Mouse (Mus musculus) liver, postnatal 0 days (tissue): ENCODE measurements around the gene Fut11. TPM values are rescaled to one million over a fixed set of nuclear protein-coding genes. Genes with fewer than 3 reads are reported as not detected.

Source experiments
- ATAC-seq: fragments of 200-750 bp; cut with Nextera tagmentation; 2 replicates; pipeline ENCODE4 v1.8.0; 2017; ENCODE audit warnings: mild to moderate bottlenecking, moderate library complexity
- DNase-seq: peaks from one replicate; pipeline ENCODE4 v3.0.0-alpha.2; 2016
- H3K27ac ChIP-seq: fragments of 300-500 bp; sonication (generic); 2 replicates; pipeline ENCODE4 v1.5.1; 2014; ENCODE audit warnings: antibody characterized with exemption, moderate library complexity, mild to moderate bottlenecking, low read depth
- H3K27me3 ChIP-seq: fragments of 300-500 bp; sonication (generic); 2 replicates; pipeline ENCODE4 v1.6.1; 2014; ENCODE audit warnings: low read length, control low read depth, mixed read lengths; ENCODE audit not compliant: insufficient read depth
- H3K36me3 ChIP-seq: fragments of 300-500 bp; sonication (generic); replicated peaks from 2 replicates; pipeline ENCODE4 v1.6.1; 2014; ENCODE audit warnings: mild to moderate bottlenecking, control low read depth, low read length, moderate library complexity, mixed read lengths; ENCODE audit not compliant: insufficient read depth
- H3K4me1 ChIP-seq: fragments of 300-500 bp; sonication (generic); 2 replicates; pipeline ENCODE4 v1.6.1; 2014; ENCODE audit warnings: antibody characterized with exemption, mild to moderate bottlenecking, control low read depth; ENCODE audit not compliant: insufficient read depth
- H3K4me2 ChIP-seq: fragments of 300-500 bp; sonication (generic); 2 replicates; pipeline ENCODE4 v1.6.1; 2014; ENCODE audit warnings: low read depth, mild to moderate bottlenecking, low read length, moderate library complexity, mixed read lengths
- H3K4me3 ChIP-seq: fragments of 300-500 bp; sonication (generic); 2 replicates; pipeline ENCODE4 v1.5.1; 2014; ENCODE audit warnings: low read depth, low read length
- H3K9ac ChIP-seq: fragments of 300-500 bp; sonication (generic); replicated peaks from 2 replicates; pipeline ENCODE4 v1.6.1; 2014; ENCODE audit warnings: mild to moderate bottlenecking, moderate library complexity
- H3K9me3 ChIP-seq: fragments of 300-500 bp; sonication (generic); 2 replicates; pipeline ENCODE4 v1.6.1; 2016; ENCODE audit warnings: mild to moderate bottlenecking, control low read depth, low read length, mixed read lengths
- CTCF ChIP-seq: sonication (generic); IDR thresholded peaks from 2 replicates; pipeline ENCODE4 v1.5.1; 2016; ENCODE audit warnings: antibody characterized with exemption, low read depth
- EP300 ChIP-seq: IDR thresholded peaks from 2 replicates; pipeline ENCODE4 v1.6.1; 2016; ENCODE audit warnings: antibody characterized with exemption, low read depth, mild to moderate bottlenecking
- WGBS: fragments of 180-500 bp; shearing (Covaris S2); extraction: QIAGEN DNeasy Blood & Tissue Kit; methylation state at CpG from one replicate; pipeline ENCODE4 v1.1.7; 2014; ENCODE audit not compliant: insufficient replicate concordance; 5-methylcytosine and 5-hydroxymethylcytosine counted together
- microRNA-seq: library from miRNA; unstranded; fragments of <30 nt; microRNA quantifications from one replicate; pipeline ENCODE4, GENCODE M21; 2016
- polyA plus RNA-seq: library from polyadenylated mRNA; unstranded; fragments of >200 nt; fragmentation: Nextera tagmentation; extraction: Ambion mirVana; gene quantifications from 2 replicates; pipeline ENCODE4 v1.2.1, GENCODE M21; 2015

The Fut11 gene
- polyA plus RNA-seq, 1 experiment from 2014 or later = 5.1 TPM

DNA sequence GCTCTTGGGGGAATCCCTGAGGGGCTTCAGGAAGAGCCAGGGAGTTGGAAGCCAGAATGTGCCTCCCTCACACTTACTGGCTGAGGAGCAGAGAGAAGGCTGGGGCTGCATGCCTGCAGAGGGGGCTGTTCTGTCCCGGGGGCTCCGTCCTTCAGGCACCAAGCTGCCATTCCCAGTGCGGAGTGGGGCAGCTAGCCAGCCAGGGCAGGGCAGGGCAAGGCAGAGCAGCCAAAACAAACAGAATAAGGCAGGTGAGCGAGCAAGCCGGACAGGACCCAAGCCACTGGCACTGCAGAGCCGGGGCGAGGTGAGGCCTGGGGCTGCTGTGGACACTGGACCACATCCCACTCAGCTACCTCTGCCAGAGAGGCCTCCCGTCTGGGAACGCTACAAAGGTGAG, 46.5 kb downstream of the Fut11 start:
- 72% methylated on average over 9 of the region's 9 CpGs for WGBS
- ATAC-seq (no peak), DNase-seq (no peak)
- TF ChIP-seq CTCF (no peak), EP300 (no peak)
- no peak overlapping the region for H3K9ac ChIP-seq
- H3K4me3 ChIP-seq = no peak overlapping the region
- H3K27me3 ChIP-seq = no peaks in the 10 kb centered on the region
- H3K36me3 ChIP-seq = peaks cover 28% of the 10 kb centered on the region
- H3K4me2 ChIP-seq = no peak overlapping the region
- H3K4me1 ChIP-seq = 0 out of 2 replicates have a peak, but pooled peaks cover 2% of the 10 kb centered on the region
- H3K27ac ChIP-seq = no peak overlapping the region
- H3K9me3 ChIP-seq = no peaks in the 10 kb centered on the region

DNA sequence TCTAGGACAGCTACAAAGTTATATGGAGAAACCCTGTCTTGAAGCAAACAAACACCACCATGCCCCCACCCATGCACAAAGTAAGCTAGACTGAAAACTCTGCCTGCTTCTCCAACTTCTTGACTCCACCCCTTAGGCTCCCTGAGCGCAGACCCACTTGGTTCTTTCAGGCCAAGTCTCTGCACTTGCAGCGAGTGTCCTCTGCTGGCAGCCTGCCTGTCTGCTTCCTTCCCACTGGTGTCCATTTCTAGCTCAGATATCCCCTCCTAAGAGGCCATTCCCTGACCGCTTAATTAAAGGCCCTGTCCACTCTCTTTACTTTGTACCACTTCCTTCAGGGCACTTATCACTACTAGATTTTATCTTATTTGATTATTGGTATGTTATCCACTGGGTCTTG, 48.8 kb downstream of the Fut11 start:
- no peak overlapping the region for H3K27ac ChIP-seq
- peaks cover 31% of the 10 kb centered on the region for H3K36me3 ChIP-seq
- TF ChIP-seq EP300 (no peak), CTCF (peak; percentile 24; the same call in 1 of the 2 replicates)
- 79% methylated on average over 3 of the region's 3 CpGs for WGBS
- no peak overlapping the region for H3K9ac ChIP-seq
- no peaks in the 10 kb centered on the region for H3K4me1 ChIP-seq
- no peak overlapping the region for H3K4me3 ChIP-seq
- H3K27me3 ChIP-seq = no peaks in the 10 kb centered on the region
- H3K9me3 ChIP-seq = no peaks in the 10 kb centered on the region
- ATAC-seq (no peak), DNase-seq (no peak)
- no peak overlapping the region for H3K4me2 ChIP-seq

DNA sequence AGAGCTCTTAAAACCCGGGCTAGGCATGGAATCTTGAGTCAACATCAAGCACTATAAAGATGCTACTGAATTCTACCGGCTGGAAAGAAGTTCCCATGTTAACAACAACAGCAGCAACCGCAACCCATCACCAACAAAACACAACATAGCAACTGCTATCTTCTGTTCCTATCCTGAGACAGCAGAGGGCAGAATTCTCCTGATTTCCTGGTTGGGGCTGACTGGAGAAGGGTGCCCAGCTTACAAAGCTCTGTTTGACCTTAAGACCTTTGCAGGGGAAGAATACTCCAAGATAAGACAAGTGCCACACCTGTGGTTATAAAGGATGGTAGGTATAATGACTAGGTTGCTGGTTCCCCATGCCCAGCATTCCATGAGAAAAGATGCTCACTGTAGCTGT, 52.2 kb downstream of the Fut11 start:
- Histone ChIP-seq H3K36me3 (peaks cover 24% of the 10 kb centered on the region), H3K27me3 (no peaks in the 10 kb centered on the region), H3K4me1 (no peaks in the 10 kb centered on the region), H3K9me3 (no peaks in the 10 kb centered on the region), H3K9ac (no peak overlapping the region), H3K4me2 (no peak overlapping the region), H3K4me3 (no peak overlapping the region), H3K27ac (no peak overlapping the region)
- DNase-seq = no peak
- TF ChIP-seq EP300 (no peak), CTCF (peak; percentile 37)
- ATAC-seq = no peak
- WGBS = 74% methylated on average over 3 of the region's 3 CpGs

DNA sequence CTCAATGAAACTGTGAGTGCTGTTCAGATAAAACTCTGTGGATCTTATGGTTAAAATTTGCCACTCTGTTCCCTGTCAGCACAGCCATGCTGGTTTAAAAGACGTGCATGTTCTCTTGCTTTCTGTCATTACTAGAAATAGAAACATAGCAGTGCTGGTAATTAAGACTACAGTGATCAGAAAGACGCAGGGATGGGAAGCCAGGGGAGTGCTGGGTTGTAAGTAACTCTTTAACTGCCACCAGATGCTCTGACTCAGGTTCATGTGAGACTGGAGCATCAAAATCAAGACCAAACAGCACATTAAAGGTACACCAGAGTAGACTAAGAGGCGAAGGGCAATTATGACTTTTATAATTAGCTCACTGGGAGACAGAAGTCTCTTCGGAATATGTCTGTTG, 53.6 kb downstream of the Fut11 start:
- no peak overlapping the region for H3K27ac ChIP-seq
- no peak overlapping the region for H3K4me2 ChIP-seq
- H3K36me3 ChIP-seq = peaks cover 18% of the 10 kb centered on the region; the same call in 1 of the 2 replicates
- H3K27me3 ChIP-seq = no peaks in the 10 kb centered on the region
- no peaks in the 10 kb centered on the region for H3K4me1 ChIP-seq
- TF ChIP-seq CTCF (no peak), EP300 (no peak)
- no peak overlapping the region for H3K4me3 ChIP-seq
- H3K9ac ChIP-seq = no peak overlapping the region
- ATAC-seq (no peak), DNase-seq (no peak)
- no peaks in the 10 kb centered on the region for H3K9me3 ChIP-seq
- WGBS = 78% methylated on average over 4 of the region's 4 CpGs

DNA sequence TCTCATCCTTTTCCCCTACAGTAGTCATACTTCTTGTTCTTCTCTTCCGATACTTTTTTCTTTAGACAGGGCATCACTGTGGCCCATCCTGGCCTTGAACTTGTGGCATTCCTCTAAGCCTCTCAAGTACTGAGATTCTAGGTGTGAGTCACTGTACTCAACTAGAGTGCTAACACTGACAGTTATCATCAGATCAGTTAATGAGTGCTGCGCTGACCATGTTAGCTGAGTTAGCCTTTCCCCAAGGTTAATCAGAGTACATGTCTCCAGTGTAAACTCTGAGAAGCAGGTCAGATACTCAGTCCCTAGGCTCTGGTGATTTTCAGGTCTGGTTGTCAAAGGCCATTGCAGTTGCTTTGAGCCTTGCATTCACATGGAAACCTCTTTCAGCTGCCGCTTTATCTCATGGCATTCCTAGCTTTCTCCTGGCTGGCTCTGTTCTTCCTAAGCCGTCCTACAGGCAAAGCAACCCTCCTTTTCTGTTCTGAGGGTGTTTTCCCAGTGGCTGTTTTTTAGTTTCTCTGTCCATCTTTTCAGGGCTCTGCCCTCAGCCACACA, 54.8 kb downstream of the Fut11 start:
- H3K36me3 ChIP-seq = peaks cover 8% of the 10 kb centered on the region; the same call in 1 of the 2 replicates
- H3K27me3 ChIP-seq = no peaks in the 10 kb centered on the region
- H3K4me3 ChIP-seq = no peak overlapping the region
- DNase-seq (no peak), ATAC-seq (no peak)
- no peak overlapping the region for H3K27ac ChIP-seq
- WGBS = 84% methylated on average over 4 of the region's 4 CpGs
- H3K4me1 ChIP-seq = no peaks in the 10 kb centered on the region
- H3K9ac ChIP-seq = no peak overlapping the region
- no peak overlapping the region for H3K4me2 ChIP-seq
- no peaks in the 10 kb centered on the region for H3K9me3 ChIP-seq
- no peak for TF ChIP-seq CTCF
- TF ChIP-seq EP300 = no peak

DNA sequence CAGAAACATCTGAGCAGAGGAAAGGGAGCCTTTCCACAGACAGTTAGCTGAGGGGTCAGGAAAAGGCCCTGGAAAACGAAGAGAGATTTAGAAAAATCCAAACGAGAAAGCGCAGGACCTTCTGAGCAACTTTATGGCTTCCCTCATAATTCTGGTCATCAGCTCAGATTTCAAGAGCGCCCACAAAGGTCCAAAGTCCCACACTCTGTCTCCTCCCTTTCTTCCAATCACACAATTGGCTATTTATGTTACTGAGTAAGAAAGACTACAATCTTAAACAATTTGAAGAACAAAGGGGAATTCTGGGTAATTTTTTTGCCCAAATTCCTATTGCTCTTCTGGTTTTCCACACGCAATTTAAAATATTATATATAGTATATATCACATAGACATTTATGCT, 55.7 kb downstream of the Fut11 start:
- no peak for ATAC-seq
- H3K36me3 ChIP-seq = peaks cover 4% of the 10 kb centered on the region
- H3K4me1 ChIP-seq = no peaks in the 10 kb centered on the region
- H3K9ac ChIP-seq = no peak overlapping the region
- H3K27ac ChIP-seq = no peak overlapping the region
- no peak overlapping the region for H3K4me2 ChIP-seq
- WGBS = 81% methylated on average over 5 of the region's 5 CpGs
- TF ChIP-seq CTCF = no peak
- no peaks in the 10 kb centered on the region for H3K27me3 ChIP-seq
- H3K4me3 ChIP-seq = no peak overlapping the region
- H3K9me3 ChIP-seq = no peaks in the 10 kb centered on the region
- DNase-seq = no peak

Small RNA genes lying within 50 kb of the gene (microRNA-seq; reads per million reads assigned to microRNA genes)
- gene Mir6946 = 4.1 reads per million, percentile 3 among the genes with 10 or more reads in this experiment

Other genes starting within 250 kb of the Fut11 start
- gene Cfap70, start 242.7 kb upstream of the Fut11 start, polyA plus RNA-seq = 0.11 TPM in 1 of 2 replicates, not detected in the other
- gene Anxa7, start 214.8 kb upstream of the Fut11 start, polyA plus RNA-seq = 26.1 and 29.2 TPM in 2 replicates
- gene Mss51, start 198.1 kb upstream of the Fut11 start, polyA plus RNA-seq = 0.40 and 0.41 TPM in 2 replicates
- 13.6 and 14.9 TPM in 2 replicates for gene Ppp3cb, start 148.4 kb upstream of the Fut11 start, polyA plus RNA-seq
- gene Usp54, start 53.9 kb upstream of the Fut11 start, polyA plus RNA-seq = 0.44 and 0.58 TPM in 2 replicates
- gene Myoz1, start 38.4 kb upstream of the Fut11 start, polyA plus RNA-seq = 0.41 and 8.8 TPM in 2 replicates
- 0.05 and 0.38 TPM in 2 replicates for gene Synpo2l, start 26.6 kb upstream of the Fut11 start, polyA plus RNA-seq
- gene Sec24c, start 20.7 kb upstream of the Fut11 start, polyA plus RNA-seq = 30.8 and 31.3 TPM in 2 replicates
- 88.5 and 91.7 TPM in 2 replicates for gene Chchd1, start 8.0 kb downstream of the Fut11 start, polyA plus RNA-seq
- 5.3 and 6.4 TPM in 2 replicates for gene Zswim8, start 12.6 kb downstream of the Fut11 start, polyA plus RNA-seq
- gene Ndst2, start 39.6 kb downstream of the Fut11 start, polyA plus RNA-seq = 11.7 and 12.6 TPM in 2 replicates
- 6.6 and 7.2 TPM in 2 replicates for gene Camk2g, start 99.1 kb downstream of the Fut11 start, polyA plus RNA-seq
- 0.83 and 0.84 TPM in 2 replicates for gene Plau, start 141.7 kb downstream of the Fut11 start, polyA plus RNA-seq
- gene Vcl, start 234.4 kb downstream of the Fut11 start, polyA plus RNA-seq = 9.3 and 11.6 TPM in 2 replicates